Mouse (Mus musculus) thymus, postnatal 10 days (tissue): ENCODE measurements around the gene Rnf169.

Experiments used
- DNase-seq, 2 experiments: peaks; one replicate each; pipeline ENCODE4 v3.0.0; 2021; ENCODE audit warnings: low spot score in 2 of 2

The Rnf169 gene

GRCm38 (mm10) chr7:99980132-99980591, at the start of gene Rnf169:
Gene Rnf169, minus strand, starts transcription at chr7:99980448.
- DNase-seq: peak; percentile 81 to 86

GRCm38 (mm10) chr7:100029307-100029706, 49.1 kb upstream of the Rnf169 start:
- peak; percentile 23 to 60 for DNase-seq

- no peak for DNase-seq
These were observed 47.1 kb upstream of the Rnf169 start for GRCm38 (mm10) chr7:100027353-100027752.

- DNase-seq: no peak
These were observed 36.8 kb upstream of the Rnf169 start for GRCm38 (mm10) chr7:100017056-100017455.

- no peak for DNase-seq
These were observed 33.9 kb upstream of the Rnf169 start for GRCm38 (mm10) chr7:100014123-100014600.

- no peak for DNase-seq
These were observed 32.3 kb upstream of the Rnf169 start for GRCm38 (mm10) chr7:100012515-100012914.

- DNase-seq: no peak
These were observed 31.8 kb upstream of the Rnf169 start for GRCm38 (mm10) chr7:100012085-100012484.

- no peak for DNase-seq
These were observed 30.5 kb upstream of the Rnf169 start for GRCm38 (mm10) chr7:100010711-100011110.

GRCm38 (mm10) chr7:100009640-100010039, 29.4 kb upstream of the Rnf169 start:
- peak; percentile 71 to 80 for DNase-seq

GRCm38 (mm10) chr7:100008765-100009164, 28.5 kb upstream of the Rnf169 start:
- no peak for DNase-seq

- DNase-seq: no peak
These were observed 26.2 kb upstream of the Rnf169 start for GRCm38 (mm10) chr7:100006411-100006810.

- DNase-seq: peak; percentile 12 to 33
These were observed 25.5 kb upstream of the Rnf169 start, which contains the start of gene Chrdl2 for GRCm38 (mm10) chr7:100005790-100006189. Gene Chrdl2, plus strand, starts transcription at chr7:100006172.

- peak; percentile 30 to 59 for DNase-seq
These were observed 23.5 kb upstream of the Rnf169 start for GRCm38 (mm10) chr7:100003781-100004180.

GRCm38 (mm10) chr7:99998668-99999067, 18.4 kb upstream of the Rnf169 start:
- no peak for DNase-seq

GRCm38 (mm10) chr7:99995186-99995585, 14.9 kb upstream of the Rnf169 start:
- no peak for DNase-seq

GRCm38 (mm10) chr7:99993159-99993558, 12.9 kb upstream of the Rnf169 start:
- no peak for DNase-seq

- DNase-seq: no peak
These were observed 10.9 kb upstream of the Rnf169 start for GRCm38 (mm10) chr7:99990990-99991707.

GRCm38 (mm10) chr7:99989844-99990760, 9.9 kb upstream of the Rnf169 start:
- DNase-seq: no peak

GRCm38 (mm10) chr7:99988725-99989124, 8.5 kb upstream of the Rnf169 start:
- DNase-seq: peak in 1 of 2 experiments; percentile 57

- DNase-seq: no peak
These were observed 2.3 kb upstream of the Rnf169 start for GRCm38 (mm10) chr7:99982256-99983242.

GRCm38 (mm10) chr7:99981311-99981710, 1.1 kb upstream of the Rnf169 start:
- DNase-seq: no peak
